ENCODE assay signal across 12 mouse cellular contexts in genomic region chr2:21236846-21237245, GRCm38 (mm10). TPM values are rescaled to one million over a fixed set of nuclear protein-coding genes. Genes with fewer than 3 reads are reported as not detected.
DNase-seq lines count a peak whose midpoint lies in the region; ATAC-seq and TF ChIP-seq lines count a peak whose summit lies in the region.
"Had no signal": no experiment of that assay in that cellular context is flagged by ENCODE, and none has a peak within 500 bp of the region (broad histone marks: within the 10 kb centered on the region; RNA-seq: fewer than 3 reads in every experiment).

No protein-coding gene starts in this region.

- H3K4me3 ChIP-seq in stomach, postnatal 0 days (ENCODE audit: low read depth, low read length), result no peak overlapping the region
- H3K4me3 ChIP-seq: erythroblast, embryonic 14.5 days; intestine, embryonic 15.5 days had no signal

- H3K27ac ChIP-seq in stomach, postnatal 0 days (replicated peaks), result 0 out of 2 replicates have a peak overlapping the region, but pooled peaks have one; percentile 18
- H3K27ac ChIP-seq: intestine, embryonic 15.5 days had no signal

- WGBS in stomach, postnatal 0 days, result 21% methylated on average over 5 of the region's 5 CpGs

- ATAC-seq in stomach, postnatal 0 days (ENCODE audit: low FRiP score, low TSS enrichment), result peak; percentile 53; the same call in 1 of the 2 replicates
- ATAC-seq: CD4-positive, CD25-positive, alpha-beta regulatory T cell, adult 4 months; intestine, embryonic 15.5 days had no signal

- no peaks in the 10 kb centered on the region for H3K36me3 ChIP-seq in stomach, postnatal 0 days (ENCODE audit: control insufficient read depth, insufficient read depth, low read length)
- H3K36me3 ChIP-seq: intestine, embryonic 15.5 days had no signal

- no peaks in the 10 kb centered on the region for H3K9me3 ChIP-seq in stomach, postnatal 0 days (ENCODE audit: control insufficient read depth, low read length)
- H3K9me3 ChIP-seq: intestine, embryonic 15.5 days had no signal

- TF ChIP-seq EP300 in stomach, postnatal 0 days (optimal IDR thresholded peaks at IDR 0.05), result no peak

- no peak overlapping the region for H3K4me2 ChIP-seq in stomach, postnatal 0 days (replicated peaks; ENCODE audit: low read depth)
- H3K4me2 ChIP-seq: intestine, embryonic 15.5 days had no signal

- DNase-seq in cerebellum, adult 18-20 months, result peak; percentile 11 to 25
- DNase-seq in cerebellum, adult 11 months, result no peak
- peak; percentile 36 for DNase-seq in kidney, postnatal 10 days
- DNase-seq in kidney, adult 18-20 months, result no peak
- peak; percentile 15 to 18 for DNase-seq in urinary bladder, adult 18-20 months (ENCODE audit: low spot score in 2 of 2)
- DNase-seq in urinary bladder, postnatal 4 days (ENCODE audit: low spot score in 2 of 2), result no peak
- DNase-seq in stomach, postnatal 0 days (ENCODE audit: low spot score), result no peak
- no peak for DNase-seq in gastrocnemius, postnatal 4 days (ENCODE audit: low spot score in 2 of 2)
- DNase-seq: lung, postnatal 14 days had no signal

- TF ChIP-seq CTCF in stomach, postnatal 0 days (IDR thresholded peaks at IDR 0.05; ENCODE audit: low read depth), result no peak

- no peaks in the 10 kb centered on the region for H3K4me1 ChIP-seq in stomach, postnatal 0 days (replicated peaks; ENCODE audit: control insufficient read depth, insufficient read depth)

- H3K9ac ChIP-seq in stomach, postnatal 0 days (ENCODE audit: low read length), result no peak overlapping the region
- H3K9ac ChIP-seq: intestine, embryonic 15.5 days had no signal

- no peaks in the 10 kb centered on the region for H3K27me3 ChIP-seq in stomach, postnatal 0 days (ENCODE audit: control insufficient read depth, insufficient read depth, low read length)
- H3K27me3 ChIP-seq: intestine, embryonic 15.5 days had no signal

RNA-seq across cellular contexts. Expression of gene Thnsl1, which starts 31.3 kb away (rescaled TPM):
- polyA plus RNA-seq in stomach, postnatal 0 days (2015; fragmentation: Nextera tagmentation; extraction: Ambion mirVana), result 6.6 and 7.3 TPM in 2 replicates
- 1 to 10 TPM; 4.5 to 5.7 TPM for total RNA-seq in gastrocnemius, postnatal 4 days (2021)
- polyA plus RNA-seq: erythroblast, embryonic 14.5 days had no signal

RNA-seq across cellular contexts. Expression of gene Enkur, which starts 31.7 kb away (rescaled TPM):
- polyA plus RNA-seq in stomach, postnatal 0 days (2015; fragmentation: Nextera tagmentation; extraction: Ambion mirVana), result 2.5 and 2.8 TPM in 2 replicates
- total RNA-seq in gastrocnemius, postnatal 4 days (2021), result 1 to 10 TPM; 6.5 to 7.9 TPM
- polyA plus RNA-seq: erythroblast, embryonic 14.5 days had no signal

Comparison
In these comparisons a context has a peak if more than half of its experiments do, and no peak if none do; other contexts are left out.
1. DNase-seq: peak in cerebellum, adult 18-20 months (2 of 2), kidney, postnatal 10 days (single experiment) and urinary bladder, adult 18-20 months (2 of 2); none in cerebellum, adult 11 months (single experiment), kidney, adult 18-20 months (single experiment), urinary bladder, postnatal 4 days (0 of 2), stomach, postnatal 0 days (single experiment) and gastrocnemius, postnatal 4 days (0 of 2).